17 mouse cellular contexts compared by ENCODE assay signal in the genomic region with DNA sequence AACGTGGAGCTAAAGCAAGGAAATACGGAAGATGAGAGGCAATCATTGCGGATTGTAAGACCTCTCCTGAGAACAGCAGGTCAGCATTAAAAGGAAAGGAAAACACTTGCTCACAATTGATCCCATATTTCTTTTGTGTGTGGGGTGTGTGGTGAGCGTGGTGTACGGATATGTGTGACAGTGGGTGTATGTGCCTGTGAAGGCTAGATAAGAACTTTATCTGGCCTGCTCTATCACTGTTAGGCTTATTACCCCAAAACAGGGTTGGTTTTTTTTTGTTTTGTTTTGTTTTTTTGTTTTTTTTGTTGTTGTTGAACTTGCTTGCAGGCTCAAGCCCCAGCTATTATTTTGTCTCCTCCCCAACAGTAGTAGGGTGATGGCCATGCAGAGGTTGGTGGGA.
"Had no signal": no experiment of that assay in that cellular context is flagged by ENCODE, and none has a peak within 500 bp of the region (broad histone marks: within the 10 kb centered on the region; RNA-seq: fewer than 3 reads in every experiment).

No protein-coding gene starts in this region.

- H3K4me1 ChIP-seq: limb, embryonic 10.5 days; neural tube, embryonic 12.5 days had no signal

- ATAC-seq: inflammation-experienced regulatory T-cells, adult 6 months; lung, postnatal 0 days; midbrain, embryonic 15.5 days had no signal

- H3K4me3 ChIP-seq: limb, embryonic 10.5 days; midbrain, embryonic 15.5 days; neural tube, embryonic 12.5 days had no signal

- H3K36me3 ChIP-seq: limb, embryonic 10.5 days; midbrain, embryonic 15.5 days; neural tube, embryonic 12.5 days had no signal

- H3K27me3 ChIP-seq: midbrain, embryonic 15.5 days; neural tube, embryonic 12.5 days had no signal

- DNase-seq: kidney, adult 11 months; kidney, adult 9 months; kidney, postnatal 36 days; lung, adult 2 months; lung, postnatal 36 days; retina, postnatal 1 day; right cerebral cortex, postnatal 4 days; spleen, adult 18-20 months; thymus, adult 2 months; thymus, postnatal 25 days had no signal

- H3K4me2 ChIP-seq: midbrain, embryonic 11.5 days; midbrain, embryonic 15.5 days; neural tube, embryonic 12.5 days had no signal

- H3K9ac ChIP-seq: midbrain, embryonic 15.5 days; neural tube, embryonic 12.5 days had no signal

- H3K9me3 ChIP-seq: limb, embryonic 10.5 days; midbrain, embryonic 15.5 days; neural tube, embryonic 12.5 days had no signal

- H3K27ac ChIP-seq: kidney, postnatal 0 days; limb, embryonic 10.5 days; midbrain, embryonic 15.5 days; neural tube, embryonic 12.5 days had no signal
